In genomic region chr16:55894536-55894892, GRCm38 (mm10) we compare ENCODE assay signal across 8 mouse cellular contexts. TPM values are rescaled to one million over a fixed set of nuclear protein-coding genes. Genes with fewer than 3 reads are reported as not detected.
DNase-seq lines count a peak whose midpoint lies in the region; ATAC-seq and TF ChIP-seq lines count a peak whose summit lies in the region.

No protein-coding gene starts in this region.

- WGBS in hindbrain, embryonic 12.5 days = 1% methylated on average over 4 of the region's 4 CpGs
- WGBS in liver, embryonic 14.5 days (ENCODE audit: insufficient replicate concordance) = 0% methylated on average over 4 of the region's 4 CpGs

- peak; percentile 58 for DNase-seq in cerebellum, adult 9-10 months
- DNase-seq in cerebellum, adult 11-12 months = no peak
- DNase-seq in urinary bladder, postnatal 36 days (ENCODE audit: low spot score in 2 of 2) = peak; percentile 27 to 34
- DNase-seq in urinary bladder, postnatal 10 days (ENCODE audit: low spot score) = no peak
- DNase-seq in liver, embryonic 14.5 days (ENCODE audit: low read depth in 3 of 3, low spot score in 3 of 3) = peak in 1 of 3 experiments; percentile 35
- peak; percentile 53 for DNase-seq in naive thymus-derived CD4-positive, alpha-beta T cell, adult 2 months (ENCODE audit: low read depth)
- DNase-seq in adrenal gland, postnatal 36 days = no peak

- peak overlapping the region; percentile 84 for H3K27ac ChIP-seq in hindbrain, embryonic 12.5 days
- H3K27ac ChIP-seq in liver, embryonic 14.5 days = no peak overlapping the region

- no peak for TF ChIP-seq EP300 in liver, embryonic 14.5 days (IDR thresholded peaks at IDR 0.05; ENCODE audit: low read depth)

- H3K9me3 ChIP-seq in hindbrain, embryonic 12.5 days (replicated peaks) = no peaks in the 10 kb centered on the region
- no peaks in the 10 kb centered on the region for H3K9me3 ChIP-seq in liver, embryonic 14.5 days (ENCODE audit: control insufficient read depth, low read length)

- H3K9ac ChIP-seq in hindbrain, embryonic 12.5 days = peak overlapping the region; percentile 77
- peak overlapping the region; percentile 59 for H3K9ac ChIP-seq in liver, embryonic 14.5 days (replicated peaks)

- peak overlapping the region; percentile 74 for H3K4me3 ChIP-seq in hindbrain, embryonic 12.5 days
- H3K4me3 ChIP-seq in liver, embryonic 14.5 days (ENCODE audit: insufficient read depth in 1 of 2, low read depth in 2 of 2, low read length in 2 of 2) = peak overlapping the region; percentile 74 to 85

- H3K4me1 ChIP-seq in hindbrain, embryonic 12.5 days = peaks cover 12% of the 10 kb centered on the region
- peaks cover 27 to 37% of the 10 kb centered on the region in 2 experiments for H3K4me1 ChIP-seq in liver, embryonic 14.5 days (replicated peaks; ENCODE audit: control insufficient read depth in 2 of 2, insufficient read depth in 2 of 2, low read length in 1 of 2)

- H3K4me2 ChIP-seq in hindbrain, embryonic 12.5 days (replicated peaks) = peak overlapping the region; percentile 82
- H3K4me2 ChIP-seq in liver, embryonic 14.5 days (ENCODE audit: low read depth) = peak overlapping the region; percentile 78

- peaks cover 10% of the 10 kb centered on the region for H3K36me3 ChIP-seq in hindbrain, embryonic 12.5 days
- H3K36me3 ChIP-seq in liver, embryonic 14.5 days (replicated peaks; ENCODE audit: control insufficient read depth, insufficient read depth, low read depth) = no peaks in the 10 kb centered on the region

- H3K27me3 ChIP-seq in hindbrain, embryonic 12.5 days = no peaks in the 10 kb centered on the region
- no peaks in the 10 kb centered on the region for H3K27me3 ChIP-seq in liver, embryonic 14.5 days (ENCODE audit: control insufficient read depth, insufficient read depth, low read length)

- no peak for ATAC-seq in hindbrain, embryonic 12.5 days (ENCODE audit: low FRiP score)
- ATAC-seq in liver, embryonic 14.5 days (ENCODE audit: insufficient read depth) = peak; percentile 52

- TF ChIP-seq CTCF in liver, embryonic 14.5 days (IDR thresholded peaks at IDR 0.05; ENCODE audit: low read depth) = no peak

RNA-seq across cellular contexts. Expression of gene Nxpe3, which starts 0.6 kb away (rescaled TPM):
- polyA plus RNA-seq in hindbrain, embryonic 12.5 days (2016; fragmentation: Nextera tagmentation; extraction: Ambion mirVana) = 0.77 and 1.1 TPM in 2 replicates
- 0.62 and 0.83 TPM in 2 replicates for polyA plus RNA-seq in liver, embryonic 14.5 days (2012; rRNA removed)
- 0.33 and 0.45 TPM in 2 replicates for polyA plus RNA-seq in liver, embryonic 14.5 days (2014; fragmentation: Nextera tagmentation; extraction: Ambion mirVana)
- 1 to 10 TPM in 1 of 2 experiments, under 1 TPM in 1; 0.83 to 1.5 TPM for total RNA-seq in adrenal gland, postnatal 36 days (2021)

RNA-seq across cellular contexts. Expression of gene Cep97, which starts 40.1 kb away (rescaled TPM):
- 16.5 and 19.5 TPM in 2 replicates for polyA plus RNA-seq in hindbrain, embryonic 12.5 days (2016; fragmentation: Nextera tagmentation; extraction: Ambion mirVana)
- 1.5 and 2.0 TPM in 2 replicates for polyA plus RNA-seq in liver, embryonic 14.5 days (2012; rRNA removed)
- polyA plus RNA-seq in liver, embryonic 14.5 days (2014; fragmentation: Nextera tagmentation; extraction: Ambion mirVana) = 3.9 and 5.4 TPM in 2 replicates
- total RNA-seq in adrenal gland, postnatal 36 days (2021) = 1 to 10 TPM; 8.1 to 8.8 TPM

RNA-seq across cellular contexts. Expression of gene Nfkbiz, which starts 55.8 kb away (rescaled TPM):
- 1.4 and 1.8 TPM in 2 replicates for polyA plus RNA-seq in hindbrain, embryonic 12.5 days (2016; fragmentation: Nextera tagmentation; extraction: Ambion mirVana)
- polyA plus RNA-seq in liver, embryonic 14.5 days (2012; rRNA removed) = 2.1 and 2.4 TPM in 2 replicates
- 1.7 and 1.9 TPM in 2 replicates for polyA plus RNA-seq in liver, embryonic 14.5 days (2014; fragmentation: Nextera tagmentation; extraction: Ambion mirVana)
- 1 to 10 TPM; 4.6 to 5.6 TPM for total RNA-seq in adrenal gland, postnatal 36 days (2021)

Comparison
In these comparisons a context has a peak if more than half of its experiments do, and no peak if none do; other contexts are left out.
1. DNase-seq: peak in cerebellum, adult 9-10 months (single experiment), urinary bladder, postnatal 36 days (2 of 2) and naive thymus-derived CD4-positive, alpha-beta T cell, adult 2 months (single experiment); none in cerebellum, adult 11-12 months (single experiment), urinary bladder, postnatal 10 days (single experiment) and adrenal gland, postnatal 36 days (0 of 2).